Mouse (Mus musculus): ENCODE measurements around the gene Cadm3. TPM values are rescaled to one million over a fixed set of nuclear protein-coding genes. Genes with fewer than 3 reads are reported as not detected.
"Not testable (repeated sequence)": the region's sequence is repeated elsewhere in the genome, so short reads cannot be mapped to it uniquely, and the experiment has no call there.

The Cadm3 gene
- total RNA-seq, 2 experiments from 2014 or later: 357 to 369 TPM

DNA sequence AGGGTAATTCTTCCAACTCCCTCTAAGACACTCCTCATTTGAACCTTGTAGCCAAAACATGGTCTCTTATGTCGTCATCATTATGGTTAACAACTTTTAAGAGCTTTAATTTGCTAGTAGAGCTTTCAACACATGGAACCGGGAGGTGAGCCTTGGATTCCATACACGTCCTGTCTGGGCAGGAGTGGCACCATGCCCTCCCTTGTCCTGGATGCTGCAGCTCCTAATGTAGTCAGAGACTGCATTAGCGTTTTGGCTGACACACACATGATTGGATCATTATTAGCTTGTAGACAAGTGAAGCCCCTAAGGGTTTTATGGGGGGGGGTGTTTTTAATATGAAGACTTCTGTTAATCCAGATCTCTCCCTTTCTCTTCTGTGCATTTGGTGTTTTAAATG lies 42.5 kb downstream of the Cadm3 start:
- no peak for DNase-seq (ENCODE audit: low spot score in 2 of 2)

DNA sequence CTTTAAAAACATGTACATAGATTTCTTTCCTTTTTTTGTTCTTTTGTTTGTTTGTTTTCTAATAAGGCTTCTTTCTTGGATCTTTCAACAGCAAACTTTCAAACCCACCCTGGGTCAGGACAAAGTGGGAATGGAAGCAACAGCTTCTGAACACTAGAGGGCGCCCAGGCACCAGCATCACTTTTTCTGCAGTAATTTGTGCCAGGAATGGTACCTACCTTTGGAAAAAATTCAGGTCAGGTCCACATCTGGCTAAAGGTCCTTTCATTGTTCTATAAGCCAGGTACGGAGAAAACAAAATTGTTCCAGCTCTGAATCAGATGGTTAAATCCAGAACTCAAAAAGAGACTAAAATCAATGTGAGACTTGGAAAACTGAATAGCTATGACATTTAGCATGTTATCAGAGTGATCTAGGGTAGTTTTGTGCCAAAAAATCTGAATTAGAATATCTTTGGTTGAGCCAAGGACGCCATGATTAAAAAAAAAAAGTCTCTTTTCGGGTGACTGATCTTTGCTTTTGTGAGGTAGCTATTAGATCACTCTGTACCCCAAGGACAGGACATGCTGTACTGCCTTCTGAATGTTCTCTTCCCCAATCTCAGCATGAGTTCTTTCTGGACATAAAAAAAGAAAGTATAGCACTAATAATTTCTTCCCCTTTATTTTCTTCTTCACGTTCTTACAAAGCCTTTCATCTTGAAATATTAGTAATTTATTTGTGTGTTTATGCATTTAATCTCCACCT lies 43.5 kb downstream of the Cadm3 start:
- DNase-seq (ENCODE audit: low spot score in 2 of 2): peak in 1 of 2 experiments; percentile 63

DNA sequence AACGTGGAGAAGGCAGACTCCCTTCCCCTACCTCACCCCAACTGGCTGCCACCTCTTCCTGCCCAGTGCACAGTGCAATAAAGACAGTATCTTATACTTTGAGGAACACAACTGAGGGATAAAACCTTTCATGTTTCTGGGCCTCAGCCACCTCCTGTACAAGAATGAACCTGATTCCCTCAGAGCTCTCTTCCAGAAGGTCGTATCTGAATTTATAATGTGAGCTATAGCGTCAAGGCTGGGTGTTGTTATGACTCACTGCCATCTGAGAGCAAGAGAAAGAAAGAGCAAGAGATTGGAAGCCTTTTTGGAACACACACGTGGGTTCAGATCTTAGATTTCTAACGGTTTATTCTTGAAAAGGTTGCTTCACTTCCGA lies 45.3 kb downstream of the Cadm3 start:
- DNase-seq (ENCODE audit: low spot score in 2 of 2): no peak

DNA sequence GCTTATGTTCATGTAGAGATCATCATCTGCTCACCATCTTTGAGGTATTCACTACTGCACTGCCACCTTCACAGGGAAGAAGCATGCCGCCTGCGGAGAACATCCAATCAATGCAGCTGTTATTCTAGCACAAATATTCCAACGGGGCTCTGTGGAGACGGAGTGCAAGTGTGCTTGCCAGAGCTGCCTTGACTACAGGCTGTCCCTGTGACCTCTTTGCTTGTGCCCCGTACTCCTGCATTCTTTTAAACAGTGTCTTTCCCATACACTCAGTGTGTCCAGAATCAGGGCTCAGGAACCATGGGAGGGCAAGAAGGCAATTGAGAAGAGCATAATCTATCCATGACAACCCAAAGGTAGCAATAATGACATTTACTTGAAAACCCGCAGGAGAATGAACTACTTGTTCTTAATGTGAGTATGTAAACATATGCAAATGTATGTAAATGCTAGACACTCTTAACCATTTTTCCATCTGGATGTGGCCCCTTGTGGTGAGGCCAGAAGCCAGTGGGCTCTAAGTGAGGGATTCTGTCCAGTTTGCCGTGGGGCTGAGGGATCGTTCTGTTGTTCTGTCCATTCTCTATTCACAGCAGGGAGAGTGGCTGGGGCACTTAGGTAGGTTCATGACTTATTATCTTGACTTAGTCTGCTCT lies 45.8 kb downstream of the Cadm3 start:
- DNase-seq (ENCODE audit: low spot score in 2 of 2): no peak

DNA sequence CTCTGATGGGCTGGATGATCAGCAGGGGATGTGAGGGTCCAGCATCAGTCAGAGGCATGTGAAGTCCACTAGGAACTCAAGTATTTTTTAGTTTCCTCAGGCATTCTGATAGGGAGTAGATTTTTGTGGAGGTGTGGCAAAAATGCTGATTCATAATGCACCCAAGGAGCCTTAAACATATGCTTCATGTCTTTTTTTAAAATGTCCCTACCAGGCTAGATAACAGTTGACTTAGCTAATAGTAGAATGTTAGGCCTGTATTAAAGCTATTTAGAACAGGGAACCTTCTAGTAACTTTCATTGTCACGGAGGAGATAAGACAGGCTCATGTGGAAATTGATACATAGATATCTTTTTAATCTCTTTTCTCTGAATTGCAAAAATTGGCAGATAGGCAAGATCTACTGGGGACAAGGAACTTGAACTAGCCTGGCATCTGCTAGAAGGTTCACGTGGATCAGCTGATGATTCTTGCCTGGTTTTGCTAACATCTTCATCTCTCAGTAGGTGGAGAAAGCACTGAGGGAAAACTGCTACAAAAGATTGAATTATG lies 49.5 kb downstream of the Cadm3 start:
- no peak for DNase-seq (ENCODE audit: low spot score in 2 of 2)

DNA sequence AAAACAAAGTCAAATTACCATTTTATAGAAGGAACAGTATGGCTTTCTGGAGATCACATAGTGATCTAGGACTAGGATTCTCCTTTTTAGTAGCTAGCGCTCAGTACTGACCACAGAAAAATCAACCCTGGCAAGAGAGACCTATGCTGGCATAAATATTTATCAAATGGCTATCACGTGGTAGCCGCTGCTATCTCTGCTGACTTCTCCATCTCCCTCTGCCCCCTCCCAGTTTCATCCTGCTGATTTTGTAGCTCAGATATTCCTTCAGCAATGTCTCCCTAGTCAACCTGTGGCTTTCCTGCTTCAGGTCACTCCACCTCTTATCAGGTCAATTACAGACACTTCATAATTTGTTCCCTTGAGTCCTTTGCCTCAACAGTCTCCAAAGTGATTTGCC lies 51.8 kb downstream of the Cadm3 start:
- DNase-seq (ENCODE audit: low spot score in 2 of 2): no peak

DNA sequence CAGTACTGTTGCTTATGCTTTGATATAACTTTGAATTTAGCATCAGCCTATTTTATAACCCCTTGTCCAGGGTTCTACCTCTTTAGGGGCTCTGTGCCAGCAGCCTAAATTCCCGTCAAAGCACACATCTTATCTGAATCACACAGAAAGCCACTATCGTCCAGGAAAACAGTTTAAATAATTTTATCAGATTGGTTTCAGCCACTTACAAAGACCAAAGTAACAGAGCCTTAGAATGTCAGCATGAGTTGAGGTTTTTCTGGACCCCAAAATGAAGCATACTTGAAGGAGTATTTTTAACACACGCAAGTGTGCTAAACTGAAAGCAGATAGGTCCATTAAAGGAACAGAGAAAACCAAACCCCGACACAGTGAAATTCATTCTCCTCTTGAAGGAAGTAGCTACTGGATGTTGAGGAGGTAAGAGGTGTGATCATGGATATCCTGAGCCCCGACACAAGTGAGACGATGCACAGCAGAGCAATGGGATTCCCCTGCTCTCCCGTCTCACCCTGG lies 53.9 kb downstream of the Cadm3 start:
- not testable (repeated sequence) for DNase-seq (ENCODE audit: low spot score in 2 of 2)

DNA sequence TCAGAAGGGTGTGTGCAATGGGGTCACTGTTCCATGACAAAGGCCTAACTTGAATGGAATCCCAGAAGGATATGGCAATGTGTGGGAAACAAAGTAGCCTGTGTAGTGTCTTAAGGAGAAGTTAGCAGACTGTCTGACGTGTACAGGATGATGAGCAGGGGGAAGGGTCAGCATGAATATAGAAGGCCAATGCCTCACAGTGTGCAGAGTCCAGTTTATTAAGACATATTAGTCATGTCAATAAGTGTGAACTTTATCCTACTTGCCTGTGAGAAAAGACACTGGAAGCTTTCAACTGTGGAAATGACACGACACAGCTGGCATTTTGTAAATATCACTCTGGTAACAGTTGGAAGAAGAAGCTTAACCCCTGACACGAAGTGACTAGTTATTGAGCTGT lies 64.7 kb downstream of the Cadm3 start:
- not testable (repeated sequence) for DNase-seq (ENCODE audit: low spot score in 2 of 2)

Other genes starting within 250 kb of the Cadm3 start
- not detected for gene Olfr1408, start 230.3 kb downstream of the Cadm3 start, total RNA-seq (2021)
- not detected for gene Olfr1406, start 177.1 kb downstream of the Cadm3 start, total RNA-seq (2021)
- gene Olfr218, start 169.9 kb downstream of the Cadm3 start, total RNA-seq (2021): not detected
- not detected for gene Olfr1404, start 155.3 kb downstream of the Cadm3 start, total RNA-seq (2021)
- not detected for gene Fcer1a, start 140.5 kb downstream of the Cadm3 start, total RNA-seq (2021)
- not detected for gene Olfr418, start 101.7 kb downstream of the Cadm3 start, total RNA-seq (2021)
- not detected for gene Mptx2, start 89.9 kb downstream of the Cadm3 start, total RNA-seq (2021)
- 10 to 100 TPM; 55.2 to 58.1 TPM for gene Ackr1, start 33.9 kb downstream of the Cadm3 start, total RNA-seq (2021)
- gene Aim2, start 16.8 kb downstream of the Cadm3 start, total RNA-seq (2021): 1 to 10 TPM; 3.1 to 3.3 TPM
- not detected for gene Ifi206, start 123.3 kb upstream of the Cadm3 start, total RNA-seq (2021)
- not detected for gene Ifi214, start 168.3 kb upstream of the Cadm3 start, total RNA-seq (2021)
- gene Ifi213, start 231.6 kb upstream of the Cadm3 start, total RNA-seq (2021): not detected